Mouse (Mus musculus) layer of hippocampus, adult 9-10 months (tissue): ENCODE measurements around the gene Slc17a5.

Experiments
- DNase-seq: peaks from one replicate; pipeline ENCODE4 v3.0.0; 2022; ENCODE audit warnings: low spot score

Gene Slc17a5

GRCm38 (mm10) chr9:78587914-78588313 is at the start of gene Slc17a5:
TSS of gene Slc17a5 (minus strand) at chr9:78588041.
- peak; percentile 90 for DNase-seq

- no peak for DNase-seq
Measured at GRCm38 (mm10) chr9:78633976-78634375, 46.1 kb upstream of the Slc17a5 start.

GRCm38 (mm10) chr9:78631755-78632434 is 44.1 kb upstream of the Slc17a5 start:
- DNase-seq: no peak

- DNase-seq: no peak
Measured at GRCm38 (mm10) chr9:78629991-78630390, 42.1 kb upstream of the Slc17a5 start.

GRCm38 (mm10) chr9:78623301-78623747 is 35.5 kb upstream of the Slc17a5 start:
- no peak for DNase-seq

GRCm38 (mm10) chr9:78619285-78619684 is 31.4 kb upstream of the Slc17a5 start:
- no peak for DNase-seq

- DNase-seq: no peak
Measured at GRCm38 (mm10) chr9:78615401-78616021, 27.7 kb upstream of the Slc17a5 start, which contains the start of gene Cd109. TSS of gene Cd109 (plus strand) at chr9:78615546.

GRCm38 (mm10) chr9:78614201-78614600 is 26.4 kb upstream of the Slc17a5 start:
- DNase-seq: no peak

GRCm38 (mm10) chr9:78601046-78601730 is 13.3 kb upstream of the Slc17a5 start:
- DNase-seq: no peak

GRCm38 (mm10) chr9:78599927-78600326 is 12.1 kb upstream of the Slc17a5 start:
- DNase-seq: no peak

- DNase-seq: no peak
Measured at GRCm38 (mm10) chr9:78596834-78597233, 9.0 kb upstream of the Slc17a5 start.

- no peak for DNase-seq
Measured at GRCm38 (mm10) chr9:78595769-78596555, 8.1 kb upstream of the Slc17a5 start.

GRCm38 (mm10) chr9:78595257-78595656 is 7.4 kb upstream of the Slc17a5 start:
- no peak for DNase-seq

GRCm38 (mm10) chr9:78590471-78590870 is 2.6 kb upstream of the Slc17a5 start:
- no peak for DNase-seq

- DNase-seq: no peak
Measured at GRCm38 (mm10) chr9:78588411-78589033, 681 bp upstream of the Slc17a5 start.

GRCm38 (mm10) chr9:78587218-78587883 is 490 bp downstream of the Slc17a5 start:
- DNase-seq: no peak

GRCm38 (mm10) chr9:78579644-78580396 is 8.0 kb downstream of the Slc17a5 start:
- DNase-seq: no peak

GRCm38 (mm10) chr9:78578824-78579223 is 9.0 kb downstream of the Slc17a5 start:
- DNase-seq: no peak

- no peak for DNase-seq
Measured at GRCm38 (mm10) chr9:78576466-78576865, 11.4 kb downstream of the Slc17a5 start.

- no peak for DNase-seq
Measured at GRCm38 (mm10) chr9:78569934-78570333, 17.9 kb downstream of the Slc17a5 start.
